Mouse (Mus musculus): ENCODE results near the gene Bcas3. TPM values are rescaled to one million over a fixed set of nuclear protein-coding genes. Genes with fewer than 3 reads are reported as not detected.
A peak's percentile ranks its signal among the peaks of the same experiment; 100 is the strongest.

The Bcas3 gene
- polyA plus RNA-seq (2012) = 81.2 and 103 TPM in 2 replicates

GRCm38 (mm10) chr11:85352539-85353380, at the start of gene Bcas3:
Bcas3 (plus strand) TSS chr11:85353167.
- TF ChIP-seq GATA1 (IDR thresholded peaks at IDR 0.05; ENCODE audit: low read length) = no peak

GRCm38 (mm10) chr11:85306577-85307260, 46.2 kb upstream of the Bcas3 start:
- TF ChIP-seq GATA1 (IDR thresholded peaks at IDR 0.05; ENCODE audit: low read length) = no peak

GRCm38 (mm10) chr11:85308799-85309198, 44.2 kb upstream of the Bcas3 start:
- TF ChIP-seq GATA1 (IDR thresholded peaks at IDR 0.05; ENCODE audit: low read length) = no peak

GRCm38 (mm10) chr11:85310407-85310712, 42.6 kb upstream of the Bcas3 start:
- TF ChIP-seq GATA1 (IDR thresholded peaks at IDR 0.05; ENCODE audit: low read length) = no peak

GRCm38 (mm10) chr11:85310713-85311574, 42.0 kb upstream of the Bcas3 start, which contains the start of gene Ppm1d:
Ppm1d (plus strand) TSS chr11:85311244.
- TF ChIP-seq GATA1 (IDR thresholded peaks at IDR 0.05; ENCODE audit: low read length) = no peak

GRCm38 (mm10) chr11:85311645-85312490, 41.1 kb upstream of the Bcas3 start:
- TF ChIP-seq GATA1 (IDR thresholded peaks at IDR 0.05; ENCODE audit: low read length) = no peak

- no peak for TF ChIP-seq GATA1 (IDR thresholded peaks at IDR 0.05; ENCODE audit: low read length)
Measured at GRCm38 (mm10) chr11:85312818-85313217, 40.1 kb upstream of the Bcas3 start.

- no peak for TF ChIP-seq GATA1 (IDR thresholded peaks at IDR 0.05; ENCODE audit: low read length)
Measured at GRCm38 (mm10) chr11:85313361-85313760, 39.6 kb upstream of the Bcas3 start.

- TF ChIP-seq GATA1 (IDR thresholded peaks at IDR 0.05; ENCODE audit: low read length) = no peak
Measured at GRCm38 (mm10) chr11:85323567-85324330, 29.2 kb upstream of the Bcas3 start.

- TF ChIP-seq GATA1 (IDR thresholded peaks at IDR 0.05; ENCODE audit: low read length) = no peak
Measured at GRCm38 (mm10) chr11:85328717-85329116, 24.2 kb upstream of the Bcas3 start.

GRCm38 (mm10) chr11:85329167-85329894, 23.6 kb upstream of the Bcas3 start:
- no peak for TF ChIP-seq GATA1 (IDR thresholded peaks at IDR 0.05; ENCODE audit: low read length)

- no peak for TF ChIP-seq GATA1 (IDR thresholded peaks at IDR 0.05; ENCODE audit: low read length)
Measured at GRCm38 (mm10) chr11:85334778-85335177, 18.2 kb upstream of the Bcas3 start.

GRCm38 (mm10) chr11:85339173-85339831, 13.7 kb upstream of the Bcas3 start:
- TF ChIP-seq GATA1 (IDR thresholded peaks at IDR 0.05; ENCODE audit: low read length) = peak; percentile 89
